Mouse (Mus musculus) kidney, adult 2 months (tissue): ENCODE data around the gene Dgke.

Experiments
- CTCF ChIP-seq: fragments of 200-500 bp; conservative IDR thresholded peaks from 2 replicates; pipeline ENCODE4 v1.5.1; 2011; ENCODE audit warnings: low read depth, mild to moderate bottlenecking, control low read depth, low read length, moderate library complexity, mixed read lengths; ENCODE audit not compliant: insufficient read depth, insufficient read length
- POLR2A ChIP-seq: fragments of 200-500 bp; IDR thresholded peaks from one replicate; pipeline ENCODE4 v1.6.1; 2011; ENCODE audit warnings: low read depth, low read length, control low read depth

DNA sequence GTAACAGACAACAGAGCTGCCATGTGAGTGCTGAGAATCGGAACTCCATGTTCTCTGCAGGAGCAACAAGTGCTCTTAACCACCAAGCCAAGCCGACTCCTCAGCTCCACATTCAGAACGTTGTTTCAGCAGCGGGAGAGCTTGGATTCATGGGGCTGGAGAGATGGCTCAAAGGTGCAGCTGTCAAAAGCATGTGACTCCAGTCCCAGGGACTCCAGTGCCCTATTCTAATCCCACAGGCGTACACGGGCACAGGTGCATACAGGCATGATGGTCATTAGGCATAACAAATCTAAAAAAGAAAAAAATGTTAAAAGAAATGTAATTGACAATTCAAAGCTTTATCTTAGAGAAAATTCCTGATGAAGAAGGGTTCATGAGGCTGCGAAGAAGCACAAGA is 73.5 kb downstream of the Dgke start:
- no peak for TF ChIP-seq CTCF
- TF ChIP-seq POLR2A = no peak
